1 mouse cellular context compared by ENCODE assay signal in the genomic region with DNA sequence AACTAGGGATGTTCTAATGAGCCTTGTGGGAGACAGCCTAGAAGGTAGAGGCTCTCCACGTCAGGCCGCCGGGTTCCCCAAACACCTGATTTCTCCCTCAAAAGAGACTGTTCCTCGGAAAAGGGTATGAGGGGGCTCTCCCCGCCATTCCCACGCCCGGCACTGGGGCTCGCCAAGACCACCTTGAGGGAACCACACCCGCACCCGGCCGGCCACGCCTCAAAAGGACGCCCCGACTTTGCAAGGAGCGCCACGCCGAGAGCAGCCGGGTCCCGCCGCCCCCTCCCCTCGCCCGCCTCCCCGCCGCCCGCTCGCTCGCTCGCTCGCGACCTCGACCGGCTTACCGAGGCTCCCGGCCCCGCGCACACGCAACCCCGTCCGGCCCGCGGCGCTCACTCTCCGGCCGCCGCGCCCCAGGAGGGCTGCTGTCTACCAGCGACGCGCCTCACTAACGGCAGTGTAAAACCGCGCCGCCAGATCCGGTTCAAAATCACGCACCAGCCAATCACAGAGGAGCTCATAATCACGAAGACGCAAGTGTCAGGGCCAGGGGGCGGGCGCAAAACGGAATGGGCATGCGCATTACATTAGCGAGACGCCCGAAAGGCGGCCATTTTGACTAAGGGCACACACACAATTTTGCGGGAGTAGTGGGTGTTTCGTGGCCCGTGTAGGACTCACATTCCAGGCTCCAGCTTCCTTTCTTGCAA.
A peak's percentile ranks its signal among the peaks of the same experiment; 100 is the strongest.
TF ChIP-seq lines count a peak whose summit lies in the region.

A gene (minus strand): TSS at position 494 of the 710 bp plus-strand sequence.

TF ChIP-seq in MEL, 35 proteins besides CTCF, POLR2A, EP300 and RAD21 (continued from another document):
- TF ChIP-seq MEF2A (IDR thresholded peaks at IDR 0.05; ENCODE audit: extremely low read depth, insufficient replicate concordance, low read depth, low read length, poor library complexity, severe bottlenecking) (no peak), UBTF (IDR thresholded peaks at IDR 0.05; ENCODE audit: borderline replicate concordance, insufficient read depth, low read depth, low read length) (no peak), TBP (IDR thresholded peaks at IDR 0.05; ENCODE audit: low read depth, low read length) (peak; percentile 83; the same call in 1 of the 2 replicates), ZC3H11A (IDR thresholded peaks at IDR 0.05; ENCODE audit: low read depth, low read length) (no peak), MAX (IDR thresholded peaks at IDR 0.05; ENCODE audit: low read length) (peak; percentile 67), SIN3A (IDR thresholded peaks at IDR 0.05; ENCODE audit: low read length) (peak; percentile 92), TAL1 (IDR thresholded peaks at IDR 0.05; ENCODE audit: low read length) (no peak), RCOR1 (IDR thresholded peaks at IDR 0.05; ENCODE audit: low read depth, low read length) (peak; percentile 26; the same call in 1 of the 2 replicates), JUND (IDR thresholded peaks at IDR 0.05; ENCODE audit: low read depth, low read length) (no peak), ELF1 (IDR thresholded peaks at IDR 0.05; ENCODE audit: low read depth, low read length) (0 out of 2 replicates have a peak, but pooled peaks have one; percentile 39), SMC3 (IDR thresholded peaks at IDR 0.05; ENCODE audit: low read depth, low read length) (no peak), USF1 (IDR thresholded peaks at IDR 0.05; ENCODE audit: low read depth, low read length) (no peak), TCF12 (IDR thresholded peaks at IDR 0.05; ENCODE audit: low read depth, low read length) (no peak; the same call in 1 of the 2 replicates), POLR2AphosphoS2 (IDR thresholded peaks at IDR 0.05; ENCODE audit: low read length) (peak; percentile 65; the same call in 1 of the 2 replicates)
